Mouse (Mus musculus): ENCODE data around the gene Otulin. TPM values are rescaled to one million over a fixed set of nuclear protein-coding genes. Genes with fewer than 3 reads are reported as not detected.

Gene Otulin
- polyA plus RNA-seq, 1 experiment from 2014 or later: 41.8 TPM

- no peak for TF ChIP-seq CTCF (IDR thresholded peaks at IDR 0.05; ENCODE audit: low read depth)
- DNase-seq: no peak
- 98% methylated on average over 9 of the region's 9 CpGs for WGBS
- no peak overlapping the region for H3K4me3 ChIP-seq (ENCODE audit: low read depth, low read length)
- H3K36me3 ChIP-seq (ENCODE audit: insufficient read depth): peaks cover 26% of the 10 kb centered on the region; the same call in 1 of the 2 replicates
- no peak for ATAC-seq (ENCODE audit: insufficient read depth)
- no peaks in the 10 kb centered on the region for H3K27me3 ChIP-seq (ENCODE audit: insufficient read depth, low read length)
- no peak overlapping the region for H3K27ac ChIP-seq (ENCODE audit: low read depth)
- H3K4me2 ChIP-seq: no peak overlapping the region
- H3K9me3 ChIP-seq (ENCODE audit: low read depth, low read length): no peaks in the 10 kb centered on the region
- no peaks in the 10 kb centered on the region for H3K4me1 ChIP-seq (ENCODE audit: insufficient read depth)
- H3K9ac ChIP-seq: no peak overlapping the region
Observed at GRCm38 (mm10) chr15:27590812-27591211, 39.7 kb downstream of the Otulin start.

- no peaks in the 10 kb centered on the region for H3K27me3 ChIP-seq (ENCODE audit: insufficient read depth, low read length)
- no peak overlapping the region for H3K9ac ChIP-seq
- peaks cover 24% of the 10 kb centered on the region; the same call in 1 of the 2 replicates for H3K36me3 ChIP-seq (ENCODE audit: insufficient read depth)
- H3K27ac ChIP-seq (ENCODE audit: low read depth): no peak overlapping the region
- no peak for TF ChIP-seq CTCF (IDR thresholded peaks at IDR 0.05; ENCODE audit: low read depth)
- WGBS: 77% methylated on average over 14 of the region's 14 CpGs
- H3K4me3 ChIP-seq (ENCODE audit: low read depth, low read length): no peak overlapping the region
- ATAC-seq (ENCODE audit: insufficient read depth) (no peak), DNase-seq (no peak)
- H3K4me2 ChIP-seq: no peak overlapping the region
- no peaks in the 10 kb centered on the region for H3K4me1 ChIP-seq (ENCODE audit: insufficient read depth)
- H3K9me3 ChIP-seq (ENCODE audit: low read depth, low read length): no peaks in the 10 kb centered on the region
Observed at GRCm38 (mm10) chr15:27588087-27588826, 42.2 kb downstream of the Otulin start.

DNA sequence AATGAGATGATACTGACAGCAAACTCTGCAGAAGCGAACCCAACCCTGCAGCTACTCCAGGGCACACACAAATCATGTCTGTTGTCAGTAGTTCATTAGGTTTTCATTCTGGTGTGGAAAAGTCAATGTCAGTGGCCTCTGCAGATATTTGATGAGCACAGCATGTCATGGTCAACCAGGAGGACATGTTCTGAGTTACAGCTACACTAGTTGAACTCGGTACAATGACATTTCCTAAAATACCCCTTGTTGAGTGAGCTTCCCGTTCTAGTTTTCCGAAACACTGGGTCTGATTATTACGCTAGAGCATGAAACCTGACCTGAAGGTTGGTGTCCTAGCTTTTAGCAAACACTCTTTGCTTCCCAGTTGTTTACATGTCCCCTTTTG, 44.4 kb downstream of the Otulin start:
- TF ChIP-seq CTCF (IDR thresholded peaks at IDR 0.05; ENCODE audit: low read depth): no peak
- no peak for DNase-seq
- no peak overlapping the region for H3K27ac ChIP-seq (ENCODE audit: low read depth)
- no peaks in the 10 kb centered on the region for H3K27me3 ChIP-seq (ENCODE audit: insufficient read depth, low read length)
- H3K4me1 ChIP-seq (ENCODE audit: insufficient read depth): no peaks in the 10 kb centered on the region
- H3K4me2 ChIP-seq: no peak overlapping the region
- ATAC-seq (ENCODE audit: insufficient read depth): no peak
- WGBS: 70% methylated on average over 5 of the region's 5 CpGs
- H3K9ac ChIP-seq: no peak overlapping the region
- H3K9me3 ChIP-seq (ENCODE audit: low read depth, low read length): no peaks in the 10 kb centered on the region
- peaks cover 15% of the 10 kb centered on the region; the same call in 1 of the 2 replicates for H3K36me3 ChIP-seq (ENCODE audit: insufficient read depth)
- no peak overlapping the region for H3K4me3 ChIP-seq (ENCODE audit: low read depth, low read length)

- no peak for ATAC-seq (ENCODE audit: insufficient read depth)
- 69% methylated on average over 4 of the region's 4 CpGs for WGBS
- Histone ChIP-seq H3K4me2 (no peak overlapping the region), H3K9ac (no peak overlapping the region), H3K27ac (ENCODE audit: low read depth) (no peak overlapping the region), H3K4me1 (ENCODE audit: insufficient read depth) (no peaks in the 10 kb centered on the region), H3K36me3 (ENCODE audit: insufficient read depth) (peaks cover 10% of the 10 kb centered on the region; the same call in 1 of the 2 replicates), H3K27me3 (ENCODE audit: insufficient read depth, low read length) (no peaks in the 10 kb centered on the region), H3K9me3 (ENCODE audit: low read depth, low read length) (no peaks in the 10 kb centered on the region), H3K4me3 (ENCODE audit: low read depth, low read length) (no peak overlapping the region)
- no peak for TF ChIP-seq CTCF (IDR thresholded peaks at IDR 0.05; ENCODE audit: low read depth)
- no peak for DNase-seq
Observed at GRCm38 (mm10) chr15:27585466-27586092, 44.9 kb downstream of the Otulin start.

DNA sequence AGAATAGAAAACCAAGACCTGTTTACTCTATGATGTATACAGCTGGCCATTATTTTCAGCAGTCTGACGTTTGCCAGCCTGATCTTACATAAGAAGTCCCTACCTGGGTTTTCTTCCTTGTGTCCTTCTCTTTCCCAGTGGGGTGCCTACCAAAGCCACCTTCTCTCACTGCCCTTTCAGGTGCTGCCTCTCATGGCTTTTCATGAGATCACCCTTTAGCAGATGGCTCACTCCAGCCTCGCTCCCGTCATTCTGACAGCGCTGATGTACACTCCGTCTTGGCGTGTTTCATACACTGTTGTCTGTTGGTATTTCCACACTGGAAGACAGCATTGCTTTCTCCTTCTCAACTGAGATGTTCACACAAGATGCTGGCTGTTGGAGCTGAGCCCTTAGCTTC, 46.9 kb downstream of the Otulin start:
- Histone ChIP-seq H3K9ac (no peak overlapping the region), H3K27me3 (ENCODE audit: insufficient read depth, low read length) (no peaks in the 10 kb centered on the region), H3K9me3 (ENCODE audit: low read depth, low read length) (no peaks in the 10 kb centered on the region), H3K4me2 (no peak overlapping the region), H3K4me3 (ENCODE audit: low read depth, low read length) (no peak overlapping the region), H3K27ac (ENCODE audit: low read depth) (no peak overlapping the region), H3K4me1 (ENCODE audit: insufficient read depth) (no peaks in the 10 kb centered on the region), H3K36me3 (ENCODE audit: insufficient read depth) (0 out of 2 replicates have a peak, but pooled peaks cover 3% of the 10 kb centered on the region)
- DNase-seq (no peak), ATAC-seq (ENCODE audit: insufficient read depth) (no peak)
- no peak for TF ChIP-seq CTCF (IDR thresholded peaks at IDR 0.05; ENCODE audit: low read depth)
- 78% methylated on average over 6 of the region's 6 CpGs for WGBS

DNA sequence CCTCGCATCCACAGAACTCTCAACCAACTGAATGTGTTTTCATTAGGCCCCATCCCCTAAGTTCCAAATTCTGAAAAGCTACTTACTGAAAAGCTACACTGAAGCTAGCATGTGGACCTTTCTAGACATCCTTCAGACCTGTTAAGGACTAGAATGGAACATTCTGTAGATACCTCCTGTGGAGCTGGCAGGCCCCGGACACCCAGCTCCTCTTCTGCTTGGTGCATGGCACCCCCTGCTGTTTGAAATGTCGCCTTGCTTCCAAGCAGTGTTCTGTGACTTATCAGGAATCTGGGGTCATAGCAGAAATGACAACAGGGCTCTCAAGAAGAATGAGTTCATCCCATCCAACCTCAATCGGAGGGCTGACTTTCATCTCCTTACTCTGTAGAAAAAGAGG, 47.5 kb downstream of the Otulin start:
- WGBS: 61% methylated on average over 4 of the region's 4 CpGs
- 0 out of 2 replicates have a peak, but pooled peaks cover under 1% of the 10 kb centered on the region for H3K36me3 ChIP-seq (ENCODE audit: insufficient read depth)
- peak; percentile 73 for TF ChIP-seq CTCF (IDR thresholded peaks at IDR 0.05; ENCODE audit: low read depth)
- no peak overlapping the region for H3K9ac ChIP-seq
- no peak overlapping the region for H3K4me3 ChIP-seq (ENCODE audit: low read depth, low read length)
- ATAC-seq (ENCODE audit: insufficient read depth) (0 out of 2 replicates have a peak, but pooled peaks have one; percentile 50), DNase-seq (peak; percentile 70)
- no peak overlapping the region for H3K4me2 ChIP-seq
- H3K9me3 ChIP-seq (ENCODE audit: low read depth, low read length): no peaks in the 10 kb centered on the region
- no peak overlapping the region for H3K27ac ChIP-seq (ENCODE audit: low read depth)
- H3K4me1 ChIP-seq (ENCODE audit: insufficient read depth): no peaks in the 10 kb centered on the region
- no peaks in the 10 kb centered on the region for H3K27me3 ChIP-seq (ENCODE audit: insufficient read depth, low read length)

- no peaks in the 10 kb centered on the region for H3K36me3 ChIP-seq (ENCODE audit: insufficient read depth)
- TF ChIP-seq CTCF (IDR thresholded peaks at IDR 0.05; ENCODE audit: low read depth): peak; percentile 51
- ATAC-seq (ENCODE audit: insufficient read depth): no peak
- H3K9ac ChIP-seq: no peak overlapping the region
- DNase-seq: peak; percentile 54
- H3K9me3 ChIP-seq (ENCODE audit: low read depth, low read length): no peaks in the 10 kb centered on the region
- no peaks in the 10 kb centered on the region for H3K27me3 ChIP-seq (ENCODE audit: insufficient read depth, low read length)
- no peaks in the 10 kb centered on the region for H3K4me1 ChIP-seq (ENCODE audit: insufficient read depth)
- no peak overlapping the region for H3K4me3 ChIP-seq (ENCODE audit: low read depth, low read length)
- 92% methylated on average over 3 of the region's 3 CpGs for WGBS
- H3K4me2 ChIP-seq: no peak overlapping the region
- H3K27ac ChIP-seq (ENCODE audit: low read depth): no peak overlapping the region
Observed at GRCm38 (mm10) chr15:27582428-27582827, 48.1 kb downstream of the Otulin start.

Data from lung, embryonic 14.5 days (tissue).